Mouse (Mus musculus) hindbrain, postnatal 0 days (tissue): ENCODE results near the gene Fgf2. TPM values are rescaled to one million over a fixed set of nuclear protein-coding genes. Genes with fewer than 3 reads are reported as not detected.

ENCODE experiments used
- ATAC-seq: fragments of 200-750 bp; cut with Nextera tagmentation; 2 replicates; pipeline ENCODE4 v1.8.0; 2017; ENCODE audit warnings: mild to moderate bottlenecking, moderate TSS enrichment, moderate library complexity
- DNase-seq: peaks from one replicate; pipeline ENCODE4 v3.0.0-alpha.2; 2015; ENCODE audit warnings: low spot score
- H3K27ac ChIP-seq: fragments of 300-500 bp; sonication (generic); 2 replicates; pipeline ENCODE4 v1.5.1; 2014; ENCODE audit warnings: mild to moderate bottlenecking
- H3K27me3 ChIP-seq: fragments of 300-500 bp; sonication (generic); 2 replicates; pipeline ENCODE4 v1.6.1; 2014; ENCODE audit warnings: low read length, mixed read lengths; ENCODE audit not compliant: insufficient read depth
- H3K36me3 ChIP-seq: fragments of 300-500 bp; sonication (generic); 2 replicates; pipeline ENCODE4 v1.6.1; 2014; ENCODE audit warnings: low read length, mixed read lengths; ENCODE audit not compliant: insufficient read depth
- H3K4me1 ChIP-seq: fragments of 300-500 bp; sonication (generic); 2 replicates; pipeline ENCODE4 v1.6.1; 2014; ENCODE audit warnings: antibody characterized with exemption, low read length, mixed read lengths; ENCODE audit not compliant: insufficient read depth
- H3K4me2 ChIP-seq: fragments of 300-500 bp; sonication (generic); 2 replicates; pipeline ENCODE4 v1.6.1; 2014; ENCODE audit warnings: low read depth, mild to moderate bottlenecking, low read length, moderate library complexity, mixed read lengths
- H3K4me3 ChIP-seq: fragments of 300-500 bp; sonication (generic); 2 replicates; pipeline ENCODE4 v1.5.1; 2014; ENCODE audit warnings: low read length
- H3K9ac ChIP-seq: fragments of 300-500 bp; sonication (generic); replicated peaks from 2 replicates; pipeline ENCODE4 v1.6.1; 2014; ENCODE audit warnings: mild to moderate bottlenecking, low read length, moderate library complexity, mixed read lengths
- H3K9me3 ChIP-seq: fragments of 300-500 bp; sonication (generic); 2 replicates; pipeline ENCODE4 v1.6.1; 2016; ENCODE audit warnings: low read length, mixed read lengths
- CTCF ChIP-seq: IDR thresholded peaks from 2 replicates; pipeline ENCODE4 v1.5.1; 2016; ENCODE audit warnings: antibody characterized with exemption, control low read depth, low read depth
- WGBS: fragments of 180-500 bp; shearing (Covaris S2); extraction: QIAGEN DNeasy Blood & Tissue Kit; methylation state at CpG from one replicate; pipeline ENCODE4 v1.1.7; 2014; 5-methylcytosine and 5-hydroxymethylcytosine counted together
- polyA plus RNA-seq: library from polyadenylated mRNA; unstranded; fragments of >200 nt; fragmentation: Nextera tagmentation; extraction: Ambion mirVana; gene quantifications from 2 replicates; pipeline ENCODE4 v1.2.1, GENCODE M21; 2015
- total RNA-seq: library from RNA; depleted of rRNA; stranded (reverse); fragments of >200 nt; gene quantifications from 2 replicates; pipeline ENCODE4 v1.2.3, GENCODE M21; 2014

Fgf2 gene
- total and polyA plus RNA-seq, 2 experiments from 2014 or later: 1.1 to 2.9 TPM

- Histone ChIP-seq H3K4me3 (no peak overlapping the region), H3K4me1 (no peaks in the 10 kb centered on the region), H3K27me3 (no peaks in the 10 kb centered on the region), H3K9me3 (no peaks in the 10 kb centered on the region), H3K27ac (no peak overlapping the region), H3K9ac (no peak overlapping the region), H3K36me3 (no peaks in the 10 kb centered on the region), H3K4me2 (no peak overlapping the region)
- TF ChIP-seq CTCF: no peak
- no peak for ATAC-seq
- no peak for DNase-seq
Observed at GRCm38 (mm10) chr3:37407598-37407997, 59.5 kb downstream of the Fgf2 start.

- 82% methylated on average over 3 of the region's 3 CpGs for WGBS
- DNase-seq (no peak), ATAC-seq (no peak)
- Histone ChIP-seq H3K27me3 (no peaks in the 10 kb centered on the region), H3K9me3 (no peaks in the 10 kb centered on the region), H3K4me2 (no peak overlapping the region), H3K36me3 (no peaks in the 10 kb centered on the region), H3K4me3 (no peak overlapping the region), H3K4me1 (no peaks in the 10 kb centered on the region), H3K9ac (no peak overlapping the region), H3K27ac (no peak overlapping the region)
- TF ChIP-seq CTCF: no peak
Observed at GRCm38 (mm10) chr3:37413446-37413845, 65.3 kb downstream of the Fgf2 start.

GRCm38 (mm10) chr3:37414413-37414960 is 66.3 kb downstream of the Fgf2 start:
- Histone ChIP-seq H3K4me1 (no peaks in the 10 kb centered on the region), H3K9ac (no peak overlapping the region), H3K9me3 (no peaks in the 10 kb centered on the region), H3K4me2 (no peak overlapping the region), H3K27ac (no peak overlapping the region), H3K36me3 (no peaks in the 10 kb centered on the region), H3K27me3 (no peaks in the 10 kb centered on the region), H3K4me3 (no peak overlapping the region)
- TF ChIP-seq CTCF: peak; percentile 86
- ATAC-seq: peak; percentile 30; the same call in 1 of the 2 replicates
- 50% methylated on average over 14 of the region's 14 CpGs for WGBS
- DNase-seq: peak; percentile 92

- H3K27me3 ChIP-seq: no peaks in the 10 kb centered on the region
- DNase-seq (no peak), ATAC-seq (no peak)
- peak overlapping the region; percentile 97 for H3K4me3 ChIP-seq
- no peak for TF ChIP-seq CTCF
- 70% methylated on average over 5 of the region's 5 CpGs for WGBS
- peak overlapping the region; percentile 76 for H3K9ac ChIP-seq
- peak overlapping the region; percentile 88 for H3K4me2 ChIP-seq
- H3K36me3 ChIP-seq: no peaks in the 10 kb centered on the region
- peaks cover 4% of the 10 kb centered on the region; the same call in 1 of the 2 replicates for H3K4me1 ChIP-seq
- H3K27ac ChIP-seq: peak overlapping the region; percentile 91; the same call in 1 of the 2 replicates
- no peaks in the 10 kb centered on the region for H3K9me3 ChIP-seq
Observed at GRCm38 (mm10) chr3:37418341-37418740, 70.2 kb downstream of the Fgf2 start.

GRCm38 (mm10) chr3:37418961-37419457 is 70.9 kb downstream of the Fgf2 start:
- Histone ChIP-seq H3K4me1 (peaks cover 4% of the 10 kb centered on the region; the same call in 1 of the 2 replicates), H3K4me3 (peak overlapping the region; percentile 97), H3K36me3 (no peaks in the 10 kb centered on the region), H3K27me3 (no peaks in the 10 kb centered on the region), H3K4me2 (peak overlapping the region; percentile 88), H3K27ac (peak overlapping the region; percentile 91), H3K9ac (peak overlapping the region; percentile 76), H3K9me3 (no peaks in the 10 kb centered on the region)
- DNase-seq: peak; percentile 60
- WGBS: under 1% methylated on average over 30 of the region's 30 CpGs
- peak; percentile 43 for TF ChIP-seq CTCF
- ATAC-seq: no peak

GRCm38 (mm10) chr3:37419458-37419991 is 71.4 kb downstream of the Fgf2 start, which contains the start of gene Spata5:
Gene Spata5 (plus strand): TSS chr3:37419896.
- peak within 1 kb of the TSS; percentile 88 for H3K4me2 ChIP-seq
- H3K27ac ChIP-seq: peak within 1 kb of the TSS; percentile 91
- 0% methylated on average over 50 of the region's 50 CpGs for WGBS
- TF ChIP-seq CTCF: no peak
- peak within 1 kb of the TSS; percentile 97 for H3K4me3 ChIP-seq
- H3K9me3 ChIP-seq: no peaks in the 10 kb centered on the region
- peaks cover 4% of the 10 kb centered on the region; the same call in 1 of the 2 replicates for H3K4me1 ChIP-seq
- peak; percentile 97 for ATAC-seq
- no peaks in the 10 kb centered on the region for H3K36me3 ChIP-seq
- H3K9ac ChIP-seq: peak within 1 kb of the TSS; percentile 81
- H3K27me3 ChIP-seq: no peaks in the 10 kb centered on the region
- DNase-seq: peak; percentile 99

GRCm38 (mm10) chr3:37420072-37420471 is 71.9 kb downstream of the Fgf2 start, which contains the start of gene Nudt6:
Gene Nudt6 (minus strand): TSS chr3:37420211.
- WGBS: under 1% methylated on average over 49 of the region's 50 CpGs
- Histone ChIP-seq H3K27me3 (no peaks in the 10 kb centered on the region), H3K4me3 (peak within 1 kb of the TSS; percentile 97), H3K36me3 (no peaks in the 10 kb centered on the region), H3K4me2 (peak within 1 kb of the TSS; percentile 88), H3K9ac (peak within 1 kb of the TSS; percentile 81), H3K4me1 (peaks cover 4% of the 10 kb centered on the region; the same call in 1 of the 2 replicates), H3K27ac (peak within 1 kb of the TSS; percentile 91), H3K9me3 (no peaks in the 10 kb centered on the region)
- DNase-seq: peak; percentile 97
- no peak for TF ChIP-seq CTCF
- peak; percentile 85 for ATAC-seq
